Comparison of ENCODE assay signal across 30 mouse cellular contexts in genomic region chr17:7619641-7620040, GRCm38 (mm10).
DNase-seq lines count a peak whose midpoint lies in the region; ATAC-seq and TF ChIP-seq lines count a peak whose summit lies in the region.
"Had no signal": no experiment of that assay in that cellular context is flagged by ENCODE, and none has a peak within 500 bp of the region (broad histone marks: within the 10 kb centered on the region; RNA-seq: fewer than 3 reads in every experiment).

No protein-coding gene starts in this region.

- ATAC-seq in embryonic facial prominence, embryonic 14.5 days (ENCODE audit: low read depth), result no peak
- no peak for ATAC-seq in limb, embryonic 14.5 days (ENCODE audit: low FRiP score, low read depth)
- ATAC-seq in hindbrain, postnatal 0 days, result no peak
- ATAC-seq: forebrain, postnatal 0 days; intestine, embryonic 16.5 days; liver, embryonic 12.5 days; liver, postnatal 0 days; midbrain, embryonic 15.5 days had no signal

- no peak overlapping the region for H3K4me3 ChIP-seq in embryonic facial prominence, embryonic 14.5 days (ENCODE audit: low read depth, low read length)
- H3K4me3 ChIP-seq in embryonic facial prominence, embryonic 10.5 days, result no peak overlapping the region
- H3K4me3 ChIP-seq in limb, embryonic 14.5 days (replicated peaks; ENCODE audit: low read length), result no peak overlapping the region
- H3K4me3 ChIP-seq in limb, embryonic 10.5 days, result no peak overlapping the region
- H3K4me3 ChIP-seq in hindbrain, postnatal 0 days (ENCODE audit: low read length), result no peak overlapping the region
- H3K4me3 ChIP-seq: embryonic facial prominence, embryonic 13.5 days; forebrain, embryonic 12.5 days; heart, embryonic 13.5 days; hindbrain, embryonic 12.5 days; liver, embryonic 12.5 days; midbrain, embryonic 10.5 days; midbrain, embryonic 15.5 days; neural tube, embryonic 15.5 days had no signal

- no peak overlapping the region for H3K27ac ChIP-seq in embryonic facial prominence, embryonic 14.5 days (replicated peaks; ENCODE audit: low read depth, low read length)
- no peak overlapping the region for H3K27ac ChIP-seq in embryonic facial prominence, embryonic 10.5 days (replicated peaks)
- no peak overlapping the region for H3K27ac ChIP-seq in limb, embryonic 14.5 days (replicated peaks; ENCODE audit: low read depth, low read length)
- no peak overlapping the region for H3K27ac ChIP-seq in limb, embryonic 10.5 days
- H3K27ac ChIP-seq in hindbrain, postnatal 0 days, result no peak overlapping the region
- H3K27ac ChIP-seq: embryonic facial prominence, embryonic 13.5 days; forebrain, embryonic 12.5 days; heart, embryonic 13.5 days; hindbrain, embryonic 12.5 days; liver, embryonic 12.5 days; midbrain, embryonic 10.5 days; midbrain, embryonic 15.5 days; neural tube, embryonic 15.5 days had no signal

- H3K36me3 ChIP-seq in embryonic facial prominence, embryonic 14.5 days (ENCODE audit: control insufficient read depth, insufficient read depth, low read length), result no peaks in the 10 kb centered on the region
- no peaks in the 10 kb centered on the region for H3K36me3 ChIP-seq in embryonic facial prominence, embryonic 10.5 days (replicated peaks)
- no peaks in the 10 kb centered on the region for H3K36me3 ChIP-seq in limb, embryonic 14.5 days (ENCODE audit: control insufficient read depth, insufficient read depth, low read length)
- no peaks in the 10 kb centered on the region for H3K36me3 ChIP-seq in limb, embryonic 10.5 days
- H3K36me3 ChIP-seq in hindbrain, postnatal 0 days (ENCODE audit: insufficient read depth, low read length), result no peaks in the 10 kb centered on the region
- H3K36me3 ChIP-seq: embryonic facial prominence, embryonic 13.5 days; forebrain, embryonic 12.5 days; G1E; heart, embryonic 13.5 days; hindbrain, embryonic 12.5 days; liver, embryonic 12.5 days; midbrain, embryonic 10.5 days; midbrain, embryonic 15.5 days; neural tube, embryonic 15.5 days had no signal

- peak; percentile 71 for DNase-seq in embryonic facial prominence, embryonic 14.5 days (ENCODE audit: low spot score)
- no peak for DNase-seq in embryonic facial prominence, embryonic 10.5 days (ENCODE audit: low spot score)
- DNase-seq in limb, embryonic 14.5 days (ENCODE audit: low spot score), result peak; percentile 60
- no peak for DNase-seq in limb, embryonic 10.5 days (ENCODE audit: low spot score)
- DNase-seq in 3T3-L1 (ENCODE audit: low read depth, low spot score), result peak; percentile 31
- DNase-seq in gastrocnemius, postnatal 10 days, result peak; percentile 41
- no peak for DNase-seq in adrenal gland, postnatal 36 days
- DNase-seq in hindbrain, postnatal 0 days (ENCODE audit: low spot score), result no peak
- DNase-seq: adrenal gland, postnatal 10 days; cerebellum, adult 11 months; cerebellum, adult 9-10 months; embryo, embryonic 11 days; forebrain, postnatal 0 days; kidney, adult 9 months; kidney, postnatal 10 days; layer of hippocampus, postnatal 36 days; liver, postnatal 0 days; right cerebral cortex, postnatal 25 days; thymus, adult 2 months; thymus, postnatal 36 days had no signal

- no peak overlapping the region for H3K9ac ChIP-seq in embryonic facial prominence, embryonic 14.5 days (ENCODE audit: low read depth, low read length)
- no peak overlapping the region for H3K9ac ChIP-seq in limb, embryonic 14.5 days (ENCODE audit: low read depth, low read length, severe bottlenecking)
- no peak overlapping the region for H3K9ac ChIP-seq in hindbrain, postnatal 0 days (replicated peaks; ENCODE audit: low read length)
- H3K9ac ChIP-seq: embryonic facial prominence, embryonic 13.5 days; forebrain, embryonic 12.5 days; forebrain, postnatal 0 days; heart, embryonic 13.5 days; hindbrain, embryonic 12.5 days; liver, embryonic 12.5 days; liver, postnatal 0 days; midbrain, embryonic 15.5 days; neural tube, embryonic 15.5 days had no signal

- no peak overlapping the region for H3K4me2 ChIP-seq in embryonic facial prominence, embryonic 14.5 days (ENCODE audit: low read depth, low read length)
- no peak overlapping the region for H3K4me2 ChIP-seq in limb, embryonic 14.5 days (replicated peaks; ENCODE audit: low read depth, low read length, severe bottlenecking)
- no peak overlapping the region for H3K4me2 ChIP-seq in hindbrain, postnatal 0 days (ENCODE audit: low read depth, low read length)
- H3K4me2 ChIP-seq: embryonic facial prominence, embryonic 13.5 days; forebrain, embryonic 12.5 days; heart, embryonic 13.5 days; hindbrain, embryonic 12.5 days; liver, embryonic 12.5 days; midbrain, embryonic 15.5 days; neural tube, embryonic 15.5 days had no signal

- H3K27me3 ChIP-seq in embryonic facial prominence, embryonic 14.5 days (replicated peaks; ENCODE audit: control insufficient read depth, insufficient read depth, low read length), result no peaks in the 10 kb centered on the region
- no peaks in the 10 kb centered on the region for H3K27me3 ChIP-seq in embryonic facial prominence, embryonic 10.5 days (replicated peaks; ENCODE audit: low read depth, poor library complexity, severe bottlenecking)
- no peaks in the 10 kb centered on the region for H3K27me3 ChIP-seq in limb, embryonic 14.5 days (ENCODE audit: control insufficient read depth, insufficient read depth, low read length)
- no peaks in the 10 kb centered on the region for H3K27me3 ChIP-seq in limb, embryonic 10.5 days (ENCODE audit: low read depth, poor library complexity, severe bottlenecking)
- H3K27me3 ChIP-seq in hindbrain, postnatal 0 days (ENCODE audit: insufficient read depth, low read length), result no peaks in the 10 kb centered on the region
- H3K27me3 ChIP-seq: embryonic facial prominence, embryonic 13.5 days; forebrain, embryonic 12.5 days; heart, embryonic 13.5 days; hindbrain, embryonic 12.5 days; liver, embryonic 12.5 days; midbrain, embryonic 15.5 days; neural tube, embryonic 15.5 days had no signal

- no peaks in the 10 kb centered on the region for H3K4me1 ChIP-seq in embryonic facial prominence, embryonic 14.5 days (ENCODE audit: control insufficient read depth, insufficient read depth, low read length)
- H3K4me1 ChIP-seq in embryonic facial prominence, embryonic 10.5 days, result no peaks in the 10 kb centered on the region
- H3K4me1 ChIP-seq in limb, embryonic 14.5 days (ENCODE audit: control insufficient read depth, insufficient read depth, low read length), result no peaks in the 10 kb centered on the region
- no peaks in the 10 kb centered on the region for H3K4me1 ChIP-seq in limb, embryonic 10.5 days
- no peaks in the 10 kb centered on the region for H3K4me1 ChIP-seq in hindbrain, postnatal 0 days (ENCODE audit: insufficient read depth, low read length)
- H3K4me1 ChIP-seq: embryonic facial prominence, embryonic 13.5 days; forebrain, embryonic 12.5 days; heart, embryonic 13.5 days; hindbrain, embryonic 12.5 days; liver, embryonic 12.5 days; midbrain, embryonic 10.5 days; midbrain, embryonic 15.5 days; neural tube, embryonic 15.5 days had no signal

- 71% methylated on average over 5 of the region's 5 CpGs for WGBS in embryonic facial prominence, embryonic 14.5 days
- 75% methylated on average over 5 of the region's 5 CpGs for WGBS in embryonic facial prominence, embryonic 10.5 days
- WGBS in limb, embryonic 14.5 days, result 65% methylated on average over 5 of the region's 5 CpGs
- 77% methylated on average over 5 of the region's 5 CpGs for WGBS in limb, embryonic 10.5 days
- 73% methylated on average over 5 of the region's 5 CpGs for WGBS in hindbrain, postnatal 0 days

- H3K9me3 ChIP-seq in embryonic facial prominence, embryonic 14.5 days (ENCODE audit: control insufficient read depth, low read length), result no peaks in the 10 kb centered on the region
- H3K9me3 ChIP-seq in embryonic facial prominence, embryonic 10.5 days, result no peaks in the 10 kb centered on the region
- no peaks in the 10 kb centered on the region for H3K9me3 ChIP-seq in limb, embryonic 14.5 days (ENCODE audit: control insufficient read depth, low read length)
- H3K9me3 ChIP-seq in limb, embryonic 10.5 days (replicated peaks), result no peaks in the 10 kb centered on the region
- no peaks in the 10 kb centered on the region for H3K9me3 ChIP-seq in hindbrain, postnatal 0 days (ENCODE audit: low read length)
- H3K9me3 ChIP-seq: embryonic facial prominence, embryonic 13.5 days; forebrain, embryonic 12.5 days; G1E; hindbrain, embryonic 12.5 days; liver, embryonic 12.5 days; midbrain, embryonic 10.5 days; midbrain, embryonic 15.5 days; neural tube, embryonic 15.5 days had no signal

- TF ChIP-seq POLR2A in limb, embryonic 14.5 days (IDR thresholded peaks at IDR 0.05; ENCODE audit: borderline replicate concordance, extremely low read depth, insufficient read depth, insufficient read length), result no peak

- no peak for TF ChIP-seq CTCF in hindbrain, postnatal 0 days (IDR thresholded peaks at IDR 0.05; ENCODE audit: low read depth)

Comparison
In these comparisons a context has a peak if more than half of its experiments do, and no peak if none do; other contexts are left out.
1. DNase-seq: peak in embryonic facial prominence, embryonic 14.5 days (single experiment), limb, embryonic 14.5 days (single experiment), 3T3-L1 (single experiment) and gastrocnemius, postnatal 10 days (single experiment); none in embryonic facial prominence, embryonic 10.5 days (single experiment), limb, embryonic 10.5 days (single experiment), adrenal gland, postnatal 36 days (0 of 2) and hindbrain, postnatal 0 days (single experiment).